Mouse (Mus musculus) kidney, adult 9 months (tissue): ENCODE results near the gene Sccpdh.
A peak's percentile ranks its signal among the peaks of the same experiment; 100 is the strongest.

Source experiments
- DNase-seq: peaks from one replicate; pipeline ENCODE4 v3.0.0; 2022

Gene Sccpdh

GRCm38 (mm10) chr1:179734500-179735474 is 66.8 kb downstream of the Sccpdh start:
- DNase-seq = peak; percentile 65

GRCm38 (mm10) chr1:179736483-179736882 is 68.5 kb downstream of the Sccpdh start:
- no peak for DNase-seq
